Mouse (Mus musculus): ENCODE data around the gene Nrcam.

Gene Nrcam

GRCm38 (mm10) chr12:44371076-44371710 lies 42.5 kb downstream of the Nrcam start:
- no peak for DNase-seq

GRCm38 (mm10) chr12:44375956-44376355 lies 47.3 kb downstream of the Nrcam start:
- DNase-seq, result peak; percentile 15 to 22

GRCm38 (mm10) chr12:44378431-44379161 lies 49.9 kb downstream of the Nrcam start:
- DNase-seq, result no peak

GRCm38 (mm10) chr12:44380805-44381204 lies 52.1 kb downstream of the Nrcam start:
- DNase-seq, result peak; percentile 63 to 65

- no peak for DNase-seq
These were observed 57.7 kb downstream of the Nrcam start for GRCm38 (mm10) chr12:44386398-44386797.

- no peak for DNase-seq
These were observed 59.5 kb downstream of the Nrcam start for GRCm38 (mm10) chr12:44388220-44388619.

- DNase-seq, result no peak
These were observed 61.9 kb downstream of the Nrcam start for GRCm38 (mm10) chr12:44390391-44391137.

GRCm38 (mm10) chr12:44394901-44395300 lies 66.2 kb downstream of the Nrcam start:
- no peak for DNase-seq

- DNase-seq, result no peak
These were observed 69.1 kb downstream of the Nrcam start for GRCm38 (mm10) chr12:44397782-44398181.

- DNase-seq, result no peak
These were observed 73.4 kb downstream of the Nrcam start for GRCm38 (mm10) chr12:44402134-44402533.

GRCm38 (mm10) chr12:44403270-44403669 lies 74.6 kb downstream of the Nrcam start:
- DNase-seq, result no peak

GRCm38 (mm10) chr12:44403731-44404424 lies 75.2 kb downstream of the Nrcam start:
- no peak for DNase-seq

GRCm38 (mm10) chr12:44409786-44410185 lies 81.1 kb downstream of the Nrcam start:
- no peak for DNase-seq

GRCm38 (mm10) chr12:44411031-44411430 lies 82.3 kb downstream of the Nrcam start:
- peak in 1 of 2 experiments; percentile 37 for DNase-seq

GRCm38 (mm10) chr12:44422154-44422866 lies 93.6 kb downstream of the Nrcam start:
- no peak for DNase-seq

- DNase-seq, result no peak
These were observed 94.2 kb downstream of the Nrcam start for GRCm38 (mm10) chr12:44422867-44423255.

- DNase-seq, result no peak
These were observed 95.3 kb downstream of the Nrcam start for GRCm38 (mm10) chr12:44424011-44424410.

- DNase-seq, result no peak
These were observed 96.4 kb downstream of the Nrcam start for GRCm38 (mm10) chr12:44425040-44425439.

GRCm38 (mm10) chr12:44430335-44430734 lies 101.7 kb downstream of the Nrcam start:
- peak; percentile 15 to 43 for DNase-seq

GRCm38 (mm10) chr12:44430996-44431395 lies 102.3 kb downstream of the Nrcam start:
- peak; percentile 65 to 68 for DNase-seq

GRCm38 (mm10) chr12:44432727-44433126 lies 104.0 kb downstream of the Nrcam start:
- DNase-seq, result no peak
